Mouse (Mus musculus): ENCODE measurements at regions not wholly inside any gene's neighbourhood (a gene's known extent, or its start where the extent isn't known, plus 50 kb on each side); places are given as distances from the start of the nearest gene placed in this dataset.

DNA sequence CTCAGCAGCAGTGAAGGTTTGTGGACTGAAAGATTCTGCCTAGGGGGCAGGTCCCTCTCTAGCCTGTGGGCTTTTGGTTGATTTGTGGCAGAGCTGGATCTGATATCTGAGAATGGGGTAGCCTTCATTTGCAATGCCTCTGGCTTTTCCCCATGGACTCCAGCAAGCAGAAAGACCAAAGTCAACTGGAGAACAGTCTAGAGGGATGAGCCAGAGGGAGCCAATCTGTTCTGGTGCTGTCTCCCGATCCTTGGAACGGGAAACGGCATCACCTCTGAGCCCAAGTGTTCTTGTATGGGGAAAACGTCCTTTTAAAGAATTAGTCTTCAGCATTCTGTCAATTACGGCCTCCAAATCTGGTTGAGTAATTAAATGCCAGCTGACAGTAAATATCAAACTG is 80.0 kb downstream of the Spata19 start:
- DNase-seq (ENCODE audit: low spot score) (no peak), ATAC-seq (ENCODE audit: low FRiP score) (no peak)
- Histone ChIP-seq H3K9ac (replicated peaks; ENCODE audit: low read length, poor library complexity, severe bottlenecking) (no peak overlapping the region), H3K27ac (ENCODE audit: low read depth, low read length) (no peak overlapping the region), H3K27me3 (ENCODE audit: insufficient read depth, low read length) (no peaks in the 10 kb centered on the region), H3K4me1 (ENCODE audit: insufficient read depth, low read length) (no peaks in the 10 kb centered on the region), H3K36me3 (ENCODE audit: insufficient read depth, low read length) (no peaks in the 10 kb centered on the region), H3K4me2 (ENCODE audit: low read depth, low read length, poor library complexity, severe bottlenecking) (no peak overlapping the region), H3K4me3 (ENCODE audit: low read depth, low read length) (no peak overlapping the region), H3K9me3 (ENCODE audit: low read length) (no peaks in the 10 kb centered on the region)
- no peak for TF ChIP-seq CTCF (IDR thresholded peaks at IDR 0.05)
- 59% methylated on average over 5 of the region's 5 CpGs for WGBS

DNA sequence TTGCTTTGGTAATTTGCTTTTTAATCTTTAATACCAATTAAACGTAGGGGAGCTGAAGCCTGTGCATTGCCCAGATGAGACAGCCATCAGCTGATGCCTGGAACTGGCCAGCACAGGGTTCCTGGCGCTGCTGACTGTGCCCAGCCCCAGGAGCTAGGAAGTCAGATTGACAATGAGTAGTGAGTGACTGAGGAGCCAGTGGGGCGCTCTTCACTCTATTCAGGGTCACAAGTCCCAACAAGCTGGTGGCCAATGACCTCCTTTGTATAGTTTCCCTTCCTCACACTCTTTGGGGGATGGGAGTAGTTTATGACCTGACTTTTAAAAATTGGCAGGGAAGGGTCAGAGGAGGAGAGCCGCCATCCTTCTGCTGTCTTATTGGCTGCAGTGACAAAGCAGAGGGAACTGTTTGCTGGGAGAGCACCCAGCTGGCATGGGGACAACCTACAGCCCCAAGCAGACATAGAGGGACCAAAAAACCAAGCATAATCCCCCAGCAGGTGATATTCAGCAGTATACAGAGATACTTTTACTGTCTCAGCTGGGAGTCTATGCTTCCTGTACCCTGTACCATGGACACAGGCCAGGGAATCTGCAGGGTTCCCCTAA is 80.6 kb downstream of the Spata19 start:
- H3K27me3 ChIP-seq (ENCODE audit: insufficient read depth, low read length), result no peaks in the 10 kb centered on the region
- TF ChIP-seq CTCF (IDR thresholded peaks at IDR 0.05), result no peak

DNA sequence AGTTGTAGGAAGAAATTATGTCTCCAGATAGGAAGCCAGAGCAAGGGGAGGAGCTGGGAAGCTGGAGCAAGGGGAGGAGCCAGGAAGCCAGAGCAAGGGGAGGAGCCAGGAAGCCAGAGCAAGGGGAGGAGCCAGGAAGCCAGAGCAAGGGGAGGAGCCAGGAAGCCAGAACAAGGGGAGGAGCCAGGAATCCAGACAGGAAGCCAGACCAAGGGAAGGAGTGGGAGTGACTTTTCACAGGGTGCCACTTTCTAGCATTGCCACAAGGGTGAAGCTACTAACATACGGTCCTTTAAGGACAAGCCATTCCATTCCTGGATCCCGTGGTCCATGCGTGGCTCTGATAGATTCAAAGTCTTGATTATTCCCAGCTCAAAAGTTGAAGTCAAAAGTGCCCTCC is 81.7 kb downstream of the Spata19 start:
- 95% methylated on average over 3 of the region's 3 CpGs for WGBS
- ATAC-seq (ENCODE audit: low FRiP score) (no peak), DNase-seq (ENCODE audit: low spot score) (no peak)
- Histone ChIP-seq H3K4me2 (ENCODE audit: low read depth, low read length, poor library complexity, severe bottlenecking) (no peak overlapping the region), H3K9me3 (ENCODE audit: low read length) (no peaks in the 10 kb centered on the region), H3K4me1 (ENCODE audit: insufficient read depth, low read length) (no peaks in the 10 kb centered on the region), H3K4me3 (ENCODE audit: low read depth, low read length) (no peak overlapping the region), H3K9ac (replicated peaks; ENCODE audit: low read length, poor library complexity, severe bottlenecking) (no peak overlapping the region), H3K27ac (ENCODE audit: low read depth, low read length) (no peak overlapping the region), H3K36me3 (ENCODE audit: insufficient read depth, low read length) (no peaks in the 10 kb centered on the region), H3K27me3 (ENCODE audit: insufficient read depth, low read length) (no peaks in the 10 kb centered on the region)
- TF ChIP-seq CTCF (IDR thresholded peaks at IDR 0.05), result no peak

More for the DNA sequence above, 80.6 kb downstream of the Spata19 start:
- H3K4me2 ChIP-seq (ENCODE audit: low read depth, low read length, poor library complexity, severe bottlenecking), result no peak overlapping the region
- H3K4me3 ChIP-seq (ENCODE audit: low read depth, low read length), result no peak overlapping the region
- no peaks in the 10 kb centered on the region for H3K9me3 ChIP-seq (ENCODE audit: low read length)
- ATAC-seq (ENCODE audit: low FRiP score) (no peak), DNase-seq (ENCODE audit: low spot score) (peak; percentile 65)
- H3K36me3 ChIP-seq (ENCODE audit: insufficient read depth, low read length), result no peaks in the 10 kb centered on the region
- WGBS, result 63% methylated on average over 4 of the region's 4 CpGs
- H3K27ac ChIP-seq (ENCODE audit: low read depth, low read length), result no peak overlapping the region
- H3K9ac ChIP-seq (replicated peaks; ENCODE audit: low read length, poor library complexity, severe bottlenecking), result no peak overlapping the region
- H3K4me1 ChIP-seq (ENCODE audit: insufficient read depth, low read length), result no peaks in the 10 kb centered on the region

DNA sequence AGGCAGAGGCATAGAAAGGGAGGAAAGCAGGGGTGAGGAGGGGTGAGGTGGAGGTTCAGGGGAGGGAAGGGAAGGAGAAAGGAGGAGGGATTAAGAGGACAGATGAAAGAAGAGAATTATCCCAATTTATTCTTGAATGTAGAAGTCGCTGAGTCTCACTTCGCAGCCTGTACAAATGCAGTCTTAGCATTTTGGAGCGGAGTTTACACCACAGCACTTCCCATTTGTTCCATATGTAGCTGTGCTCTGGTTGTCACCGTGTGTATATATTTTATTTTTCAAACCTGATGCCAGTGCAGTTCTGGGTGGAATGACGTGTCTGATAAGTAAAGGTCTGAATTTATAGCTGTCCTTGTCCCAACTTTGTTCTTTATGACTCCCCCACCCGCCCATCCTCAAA is 105.2 kb downstream of the Spata19 start:
- TF ChIP-seq CTCF (IDR thresholded peaks at IDR 0.05), result no peak
- DNase-seq (ENCODE audit: low spot score) (no peak), ATAC-seq (ENCODE audit: low FRiP score) (no peak)
- Histone ChIP-seq H3K36me3 (ENCODE audit: insufficient read depth, low read length) (no peaks in the 10 kb centered on the region), H3K4me1 (ENCODE audit: insufficient read depth, low read length) (no peaks in the 10 kb centered on the region), H3K27me3 (ENCODE audit: insufficient read depth, low read length) (no peaks in the 10 kb centered on the region), H3K4me3 (ENCODE audit: low read depth, low read length) (no peak overlapping the region), H3K27ac (ENCODE audit: low read depth, low read length) (no peak overlapping the region), H3K9ac (replicated peaks; ENCODE audit: low read length, poor library complexity, severe bottlenecking) (no peak overlapping the region), H3K4me2 (ENCODE audit: low read depth, low read length, poor library complexity, severe bottlenecking) (no peak overlapping the region), H3K9me3 (ENCODE audit: low read length) (no peaks in the 10 kb centered on the region)
- 59% methylated on average over 6 of the region's 6 CpGs for WGBS

DNA sequence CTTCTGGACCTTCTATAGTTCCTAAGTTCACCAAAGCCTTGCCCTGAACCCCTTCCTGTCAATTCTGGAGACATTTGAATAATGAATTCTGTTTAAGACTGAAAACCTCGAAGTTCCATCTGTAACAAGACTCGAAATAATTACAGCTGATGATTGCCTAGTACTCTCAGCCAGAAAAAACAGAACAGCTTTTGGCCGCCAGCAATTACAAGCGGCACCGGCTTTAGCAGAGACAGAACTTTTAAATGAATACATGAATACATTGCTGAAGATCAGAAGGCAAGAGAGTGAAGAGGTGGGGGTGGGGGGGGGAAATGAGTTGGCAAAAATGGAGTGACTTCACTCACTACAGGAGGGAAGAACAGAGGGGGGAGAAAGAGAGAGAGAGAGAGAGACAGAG is 112.6 kb downstream of the Spata19 start:
- DNase-seq (ENCODE audit: low spot score), result no peak
- no peak overlapping the region for H3K27ac ChIP-seq (ENCODE audit: low read depth, low read length)

DNA sequence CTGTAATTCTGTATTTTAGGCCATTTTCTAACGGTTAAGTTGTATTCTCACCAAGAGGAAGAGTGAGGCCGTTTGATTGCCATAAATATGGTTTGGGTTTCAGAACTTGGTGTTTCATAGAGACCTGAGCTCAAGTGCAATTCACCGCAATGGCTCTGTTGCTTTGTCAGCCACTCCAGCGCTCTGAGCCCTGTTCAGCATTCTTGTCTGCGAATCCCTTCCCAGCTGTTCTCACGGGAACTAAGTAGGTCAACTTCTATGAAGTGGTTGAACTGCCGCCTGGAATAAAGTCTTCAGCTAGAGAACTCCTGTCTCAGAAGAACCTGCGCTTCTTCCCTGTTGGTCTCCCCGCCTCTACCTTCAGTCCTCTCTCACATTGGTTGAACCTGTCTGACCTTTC is 113.1 kb downstream of the Spata19 start:
- Histone ChIP-seq H3K36me3 (ENCODE audit: insufficient read depth, low read length) (no peaks in the 10 kb centered on the region), H3K9ac (replicated peaks; ENCODE audit: low read length, poor library complexity, severe bottlenecking) (no peak overlapping the region), H3K4me1 (ENCODE audit: insufficient read depth, low read length) (no peaks in the 10 kb centered on the region), H3K4me2 (ENCODE audit: low read depth, low read length, poor library complexity, severe bottlenecking) (no peak overlapping the region), H3K9me3 (ENCODE audit: low read length) (no peaks in the 10 kb centered on the region), H3K27me3 (ENCODE audit: insufficient read depth, low read length) (no peaks in the 10 kb centered on the region), H3K27ac (ENCODE audit: low read depth, low read length) (no peak overlapping the region), H3K4me3 (ENCODE audit: low read depth, low read length) (no peak overlapping the region)
- WGBS, result 89% methylated on average over 9 of the region's 9 CpGs
- no peak for DNase-seq (ENCODE audit: low spot score)
- no peak for ATAC-seq (ENCODE audit: low FRiP score)
- no peak for TF ChIP-seq CTCF (IDR thresholded peaks at IDR 0.05)

More for the DNA sequence above, 112.6 kb downstream of the Spata19 start:
- ATAC-seq (ENCODE audit: low FRiP score), result no peak
- H3K4me2 ChIP-seq (ENCODE audit: low read depth, low read length, poor library complexity, severe bottlenecking), result no peak overlapping the region
- TF ChIP-seq CTCF (IDR thresholded peaks at IDR 0.05), result no peak
- 60% methylated on average over 5 of the region's 5 CpGs for WGBS
- no peak overlapping the region for H3K9ac ChIP-seq (replicated peaks; ENCODE audit: low read length, poor library complexity, severe bottlenecking)
- no peaks in the 10 kb centered on the region for H3K9me3 ChIP-seq (ENCODE audit: low read length)
- H3K36me3 ChIP-seq (ENCODE audit: insufficient read depth, low read length), result no peaks in the 10 kb centered on the region
- no peak overlapping the region for H3K4me3 ChIP-seq (ENCODE audit: low read depth, low read length)
- H3K4me1 ChIP-seq (ENCODE audit: insufficient read depth, low read length), result no peaks in the 10 kb centered on the region
- no peaks in the 10 kb centered on the region for H3K27me3 ChIP-seq (ENCODE audit: insufficient read depth, low read length)

Data from midbrain, postnatal 0 days (tissue).